Mouse (Mus musculus): Measurements from ENCODE around the gene Wdr60. TPM values are rescaled to one million over a fixed set of nuclear protein-coding genes. Genes with fewer than 3 reads are reported as not detected.

Wdr60 gene
- polyA plus RNA-seq, 2 experiments: 2.1 to 2.2 TPM

DNA sequence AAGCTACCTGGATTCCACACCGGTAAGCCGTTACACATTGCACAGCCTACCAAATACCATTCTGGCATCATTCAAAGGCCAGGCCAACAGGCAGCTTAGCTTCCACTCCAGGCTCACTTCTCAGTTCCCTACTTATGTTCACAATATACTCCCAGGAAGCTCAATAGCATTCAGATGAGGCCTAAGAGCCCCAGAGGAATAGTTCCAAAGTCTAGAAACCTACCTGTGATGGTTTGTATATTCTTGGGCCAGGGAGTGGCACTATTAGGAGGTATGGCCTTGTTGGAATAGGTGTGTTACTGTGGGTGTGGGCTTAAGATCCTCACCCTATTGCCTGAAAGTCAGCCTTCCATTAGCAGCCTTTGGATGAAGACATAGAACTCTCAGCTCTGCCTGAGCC lies 8.2 kb upstream of the Wdr60 start:
- no peak overlapping the region for H3K27ac ChIP-seq
- TF ChIP-seq CTCF (IDR thresholded peaks at IDR 0.05; ENCODE audit: low read depth) (no peak), EP300 (IDR thresholded peaks at IDR 0.05; ENCODE audit: low read depth) (no peak)
- no peak overlapping the region for H3K4me3 ChIP-seq (ENCODE audit: insufficient read depth in 1 of 2, low read depth in 2 of 2, low read length in 2 of 2)
- H3K36me3 ChIP-seq (replicated peaks; ENCODE audit: control insufficient read depth, insufficient read depth, low read depth): no peaks in the 10 kb centered on the region
- H3K4me2 ChIP-seq (ENCODE audit: low read depth): no peak overlapping the region
- no peaks in the 10 kb centered on the region for H3K27me3 ChIP-seq (ENCODE audit: control insufficient read depth, insufficient read depth, low read length)
- H3K4me1 ChIP-seq (replicated peaks; ENCODE audit: control insufficient read depth in 2 of 2, insufficient read depth in 2 of 2, low read length in 1 of 2): peaks cover 7 to 17% of the 10 kb centered on the region in 2 experiments
- no peak overlapping the region for H3K9ac ChIP-seq (replicated peaks)
- no peaks in the 10 kb centered on the region for H3K9me3 ChIP-seq (ENCODE audit: control insufficient read depth, low read length)
- 85% methylated on average over 2 of the region's 2 CpGs for WGBS (ENCODE audit: insufficient replicate concordance)
- DNase-seq (ENCODE audit: low read depth in 3 of 3, low spot score in 3 of 3) (no peak), ATAC-seq (ENCODE audit: insufficient read depth) (no peak)

DNA sequence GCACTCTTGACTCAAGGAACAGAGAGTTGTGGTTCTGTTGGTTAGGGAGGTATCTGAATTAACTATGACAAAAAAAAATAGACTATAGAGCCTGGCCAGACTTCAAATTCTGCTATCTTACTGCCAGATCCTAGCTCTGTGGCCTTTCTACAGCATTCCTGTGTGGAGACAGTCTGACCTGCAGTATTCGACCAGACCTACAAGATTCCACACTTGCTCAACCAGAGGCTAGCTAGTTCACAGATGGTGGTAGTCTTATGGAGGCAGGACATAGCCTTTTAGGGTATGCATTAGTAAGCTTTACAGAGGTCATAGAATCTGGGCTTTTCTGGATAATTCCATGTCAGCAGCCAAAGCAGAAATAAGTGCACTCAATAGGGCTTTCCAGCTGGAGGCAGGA lies 7.7 kb upstream of the Wdr60 start:
- H3K4me3 ChIP-seq (ENCODE audit: insufficient read depth in 1 of 2, low read depth in 2 of 2, low read length in 2 of 2): no peak overlapping the region
- DNase-seq (ENCODE audit: low read depth in 3 of 3, low spot score in 3 of 3): no peak
- H3K4me1 ChIP-seq (replicated peaks; ENCODE audit: control insufficient read depth in 2 of 2, insufficient read depth in 2 of 2, low read length in 1 of 2): peaks cover 3 to 14% of the 10 kb centered on the region in 2 experiments
- H3K27me3 ChIP-seq (ENCODE audit: control insufficient read depth, insufficient read depth, low read length): no peaks in the 10 kb centered on the region
- no peak for TF ChIP-seq EP300 (IDR thresholded peaks at IDR 0.05; ENCODE audit: low read depth)
- no peak for TF ChIP-seq CTCF (IDR thresholded peaks at IDR 0.05; ENCODE audit: low read depth)
- whole genome bisulfite sequencing (ENCODE audit: insufficient replicate concordance): 50% methylated on average over 1 of the region's 1 CpGs
- no peak overlapping the region for H3K9ac ChIP-seq (replicated peaks)
- H3K36me3 ChIP-seq (replicated peaks; ENCODE audit: control insufficient read depth, insufficient read depth, low read depth): no peaks in the 10 kb centered on the region
- ATAC-seq (ENCODE audit: insufficient read depth): no peak
- no peak overlapping the region for H3K4me2 ChIP-seq (ENCODE audit: low read depth)
- H3K27ac ChIP-seq: no peak overlapping the region
- H3K9me3 ChIP-seq (ENCODE audit: control insufficient read depth, low read length): no peaks in the 10 kb centered on the region

- Histone ChIP-seq H3K4me2 (ENCODE audit: low read depth) (no peak overlapping the region), H3K4me1 (replicated peaks; ENCODE audit: control insufficient read depth in 2 of 2, insufficient read depth in 2 of 2, low read length in 1 of 2) (peaks cover 3 to 22% of the 10 kb centered on the region in 2 experiments), H3K27ac (no peak overlapping the region; the same call in 1 of the 2 replicates), H3K9me3 (ENCODE audit: control insufficient read depth, low read length) (no peaks in the 10 kb centered on the region), H3K9ac (replicated peaks) (no peak overlapping the region), H3K36me3 (replicated peaks; ENCODE audit: control insufficient read depth, insufficient read depth, low read depth) (no peaks in the 10 kb centered on the region), H3K4me3 (ENCODE audit: insufficient read depth in 1 of 2, low read depth in 2 of 2, low read length in 2 of 2) (no peak overlapping the region), H3K27me3 (ENCODE audit: control insufficient read depth, insufficient read depth, low read length) (no peaks in the 10 kb centered on the region)
- ATAC-seq (ENCODE audit: insufficient read depth) (peak; percentile 63; the same call in 1 of the 2 replicates), DNase-seq (ENCODE audit: low read depth in 3 of 3, low spot score in 3 of 3) (peak in 1 of 3 experiments; percentile 59)
- WGBS (ENCODE audit: insufficient replicate concordance): 32% methylated on average over 5 of the region's 5 CpGs
- TF ChIP-seq EP300 (IDR thresholded peaks at IDR 0.05; ENCODE audit: low read depth): no peak
- no peak for TF ChIP-seq CTCF (IDR thresholded peaks at IDR 0.05; ENCODE audit: low read depth)
Observed at GRCm38 (mm10) chr12:116269450-116269849, 6.6 kb upstream of the Wdr60 start.

GRCm38 (mm10) chr12:116265275-116265674 lies 2.5 kb upstream of the Wdr60 start:
- ATAC-seq (ENCODE audit: insufficient read depth) (peak; percentile 52), DNase-seq (ENCODE audit: low read depth in 3 of 3, low spot score in 3 of 3) (no peak)
- Histone ChIP-seq H3K27me3 (ENCODE audit: control insufficient read depth, insufficient read depth, low read length) (no peaks in the 10 kb centered on the region), H3K4me2 (ENCODE audit: low read depth) (no peak overlapping the region), H3K9ac (replicated peaks) (no peak overlapping the region), H3K4me3 (ENCODE audit: insufficient read depth in 1 of 2, low read depth in 2 of 2, low read length in 2 of 2) (no peak overlapping the region), H3K4me1 (replicated peaks; ENCODE audit: control insufficient read depth in 2 of 2, insufficient read depth in 2 of 2, low read length in 1 of 2) (peaks cover 8 to 22% of the 10 kb centered on the region in 2 experiments), H3K36me3 (replicated peaks; ENCODE audit: control insufficient read depth, insufficient read depth, low read depth) (no peaks in the 10 kb centered on the region), H3K9me3 (ENCODE audit: control insufficient read depth, low read length) (no peaks in the 10 kb centered on the region), H3K27ac (no peak overlapping the region; the same call in 1 of the 2 replicates)
- TF ChIP-seq EP300 (IDR thresholded peaks at IDR 0.05; ENCODE audit: low read depth) (no peak), CTCF (IDR thresholded peaks at IDR 0.05; ENCODE audit: low read depth) (no peak)
- WGBS (ENCODE audit: insufficient replicate concordance): 45% methylated on average over 2 of the region's 2 CpGs

DNA sequence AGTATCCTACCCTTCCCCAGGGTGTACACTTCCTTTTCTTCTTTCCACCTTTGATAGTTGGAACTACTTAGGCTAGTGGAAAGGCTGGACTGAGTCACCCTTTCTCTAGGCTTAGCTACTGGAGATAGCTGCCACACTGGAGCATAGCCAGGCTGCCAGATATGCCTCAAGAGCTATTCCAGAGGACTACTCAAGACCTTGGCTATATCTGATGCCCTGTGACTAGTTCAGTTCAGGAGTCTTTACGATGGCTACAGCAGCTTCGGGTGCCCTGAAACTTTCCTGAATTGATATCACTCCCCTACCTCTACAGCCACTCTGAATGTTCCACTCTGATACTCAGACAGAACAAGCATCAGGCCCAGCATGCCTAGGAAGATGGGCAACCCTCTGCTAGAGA lies 1.9 kb upstream of the Wdr60 start:
- no peak for TF ChIP-seq EP300 (IDR thresholded peaks at IDR 0.05; ENCODE audit: low read depth)
- TF ChIP-seq CTCF (IDR thresholded peaks at IDR 0.05; ENCODE audit: low read depth): no peak
- peaks cover 8 to 21% of the 10 kb centered on the region in 2 experiments for H3K4me1 ChIP-seq (replicated peaks; ENCODE audit: control insufficient read depth in 2 of 2, insufficient read depth in 2 of 2, low read length in 1 of 2)
- H3K27me3 ChIP-seq (ENCODE audit: control insufficient read depth, insufficient read depth, low read length): no peaks in the 10 kb centered on the region
- 31% methylated on average over 2 of the region's 2 CpGs for WGBS (ENCODE audit: insufficient replicate concordance)
- no peaks in the 10 kb centered on the region for H3K9me3 ChIP-seq (ENCODE audit: control insufficient read depth, low read length)
- H3K4me2 ChIP-seq (ENCODE audit: low read depth): no peak overlapping the region
- ATAC-seq (ENCODE audit: insufficient read depth) (peak; percentile 9; the same call in 1 of the 2 replicates), DNase-seq (ENCODE audit: low read depth in 3 of 3, low spot score in 3 of 3) (no peak)
- H3K27ac ChIP-seq: no peak overlapping the region
- no peaks in the 10 kb centered on the region for H3K36me3 ChIP-seq (replicated peaks; ENCODE audit: control insufficient read depth, insufficient read depth, low read depth)
- H3K4me3 ChIP-seq (ENCODE audit: insufficient read depth in 1 of 2, low read depth in 2 of 2, low read length in 2 of 2): no peak overlapping the region
- no peak overlapping the region for H3K9ac ChIP-seq (replicated peaks)
